Mouse (Mus musculus): ENCODE data around the gene Pex7.

The Pex7 gene

GRCm38 (mm10) chr10:19907246-19907804 lies at the start of gene Pex7:
Gene Pex7 (minus strand): TSS chr10:19907689.
- in situ Hi-C loops (cut with MboI; ENCODE audit: unreplicated experiment in 2 of 2): loop anchor here (5.0 to 25.0 kb wide), 3 partner anchors 220 to 1055 kb away; partner anchors contain the start of genes Ahi1 (in 1 of the 2) and Bclaf1 (in 1 of the 2)

- in situ Hi-C loops (cut with MboI; ENCODE audit: unreplicated experiment in 2 of 2): no loop called here
These were observed 49.3 kb upstream of the Pex7 start for GRCm38 (mm10) chr10:19956745-19957144.

GRCm38 (mm10) chr10:19955817-19956216 lies 48.3 kb upstream of the Pex7 start:
- in situ Hi-C loops (cut with MboI; ENCODE audit: unreplicated experiment in 2 of 2): no loop called here

GRCm38 (mm10) chr10:19954572-19954971 lies 47.1 kb upstream of the Pex7 start:
- in situ Hi-C loops (cut with MboI; ENCODE audit: unreplicated experiment in 2 of 2): no loop called here

GRCm38 (mm10) chr10:19953032-19953761 lies 45.7 kb upstream of the Pex7 start:
- in situ Hi-C loops (cut with MboI; ENCODE audit: unreplicated experiment in 2 of 2): no loop called here

- in situ Hi-C loops (cut with MboI; ENCODE audit: unreplicated experiment in 2 of 2): no loop called here
These were observed 41.6 kb upstream of the Pex7 start for GRCm38 (mm10) chr10:19949106-19949505.

GRCm38 (mm10) chr10:19948381-19948780 lies 40.9 kb upstream of the Pex7 start:
- in situ Hi-C loops (cut with MboI; ENCODE audit: unreplicated experiment in 2 of 2): no loop called here

- in situ Hi-C loops (cut with MboI; ENCODE audit: unreplicated experiment in 2 of 2): no loop called here
These were observed 40.4 kb upstream of the Pex7 start for GRCm38 (mm10) chr10:19947901-19948300.

GRCm38 (mm10) chr10:19947441-19947840 lies 40.0 kb upstream of the Pex7 start:
- in situ Hi-C loops (cut with MboI; ENCODE audit: unreplicated experiment in 2 of 2): no loop called here

GRCm38 (mm10) chr10:19946644-19947043 lies 39.2 kb upstream of the Pex7 start:
- in situ Hi-C loops (cut with MboI; ENCODE audit: unreplicated experiment in 2 of 2): no loop called here

GRCm38 (mm10) chr10:19945651-19946050 lies 38.2 kb upstream of the Pex7 start:
- in situ Hi-C loops (cut with MboI; ENCODE audit: unreplicated experiment in 2 of 2): no loop called here

GRCm38 (mm10) chr10:19942621-19943020 lies 35.1 kb upstream of the Pex7 start:
- in situ Hi-C loops (cut with MboI; ENCODE audit: unreplicated experiment in 2 of 2): no loop called here

GRCm38 (mm10) chr10:19941914-19942313 lies 34.4 kb upstream of the Pex7 start:
- in situ Hi-C loops (cut with MboI; ENCODE audit: unreplicated experiment in 2 of 2): no loop called here

- in situ Hi-C loops (cut with MboI; ENCODE audit: unreplicated experiment in 2 of 2): no loop called here
These were observed 33.6 kb upstream of the Pex7 start for GRCm38 (mm10) chr10:19941063-19941462.

- in situ Hi-C loops (cut with MboI; ENCODE audit: unreplicated experiment in 2 of 2): no loop called here
These were observed 33.1 kb upstream of the Pex7 start for GRCm38 (mm10) chr10:19940626-19941025.

GRCm38 (mm10) chr10:19940127-19940526 lies 32.6 kb upstream of the Pex7 start:
- in situ Hi-C loops (cut with MboI; ENCODE audit: unreplicated experiment in 2 of 2): no loop called here

GRCm38 (mm10) chr10:19939282-19939705 lies 31.8 kb upstream of the Pex7 start:
- in situ Hi-C loops (cut with MboI; ENCODE audit: unreplicated experiment in 2 of 2): loop anchor here (10.0 kb wide), 1 partner anchor 66 kb away; no protein-coding TSS in a partner anchor

- in situ Hi-C loops (cut with MboI; ENCODE audit: unreplicated experiment in 2 of 2): loop anchor here (10.0 kb wide), 1 partner anchor 66 kb away; no protein-coding TSS in a partner anchor
These were observed 31.2 kb upstream of the Pex7 start for GRCm38 (mm10) chr10:19938738-19939137.

- in situ Hi-C loops (cut with MboI; ENCODE audit: unreplicated experiment in 2 of 2): loop anchor here (10.0 kb wide), 1 partner anchor 68 kb away; no protein-coding TSS in a partner anchor
These were observed 29.6 kb upstream of the Pex7 start for GRCm38 (mm10) chr10:19936961-19937708.

- in situ Hi-C loops (cut with MboI; ENCODE audit: unreplicated experiment in 2 of 2): loop anchor here (10.0 kb wide), 1 partner anchor 69 kb away; no protein-coding TSS in a partner anchor
These were observed 28.4 kb upstream of the Pex7 start for GRCm38 (mm10) chr10:19935821-19936367.

GRCm38 (mm10) chr10:19935295-19935623 lies 27.8 kb upstream of the Pex7 start:
- in situ Hi-C loops (cut with MboI; ENCODE audit: unreplicated experiment in 2 of 2): loop anchor here (10.0 kb wide), 1 partner anchor 70 kb away; no protein-coding TSS in a partner anchor

Measured in v-Abl transformed pro-B cells (cell line).